Mouse (Mus musculus) heart, postnatal 0 days (tissue): Measurements from ENCODE around the gene Zc3hav1.

Experiments
- CTCF ChIP-seq: IDR thresholded peaks from 2 replicates; pipeline ENCODE4 v1.5.1; 2016; ENCODE audit warnings: antibody characterized with exemption, control low read depth, low read depth
- EP300 ChIP-seq: IDR thresholded peaks from 2 replicates; pipeline ENCODE4 v1.6.1; 2016; ENCODE audit warnings: antibody characterized with exemption, low read depth

GRCm38 (mm10) chr6:38389671-38390070 is 35.3 kb upstream of the Zc3hav1 start:
- TF ChIP-seq CTCF (peak; percentile 37), EP300 (no peak)
